Mouse (Mus musculus) megakaryocyte, embryonic 14.5 days (primary cell): Measurements from ENCODE around the gene Wipf1.

Experiments
- FLI1 ChIP-seq: IDR thresholded peaks from 2 replicates; pipeline ENCODE4 v1.6.1; 2012; ENCODE audit warnings: low read length, inconsistent platforms, mixed read lengths
- GATA1 ChIP-seq: IDR thresholded peaks from 3 replicates; pipeline ENCODE4 v1.6.1; 2012; ENCODE audit warnings: mixed read lengths, low read length, inconsistent platforms, borderline replicate concordance

DNA sequence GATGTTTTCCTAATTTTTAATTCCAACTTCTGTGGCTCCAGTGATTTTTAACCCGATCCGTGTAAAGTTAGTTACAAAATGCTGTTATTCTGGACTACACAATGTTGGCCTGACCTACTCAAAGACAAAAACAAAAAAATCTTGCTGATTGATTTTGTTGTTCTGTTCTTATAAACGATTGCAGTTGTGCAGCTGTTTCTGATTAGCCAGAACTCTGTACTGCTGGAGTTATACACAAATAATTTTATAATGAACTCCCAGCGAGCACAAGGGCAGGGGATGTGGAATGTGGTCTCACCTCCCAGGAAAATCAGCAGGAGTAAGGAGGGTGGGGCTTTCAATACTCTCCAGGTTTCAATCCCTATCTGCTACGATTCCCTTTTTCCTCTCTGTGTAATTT is 10.6 kb downstream of the Wipf1 start:
- no peak for TF ChIP-seq GATA1
- TF ChIP-seq FLI1 = no peak
